Mouse (Mus musculus) kidney, adult 2 months (tissue): ENCODE data around the gene Madd.

Experiments used
- CTCF ChIP-seq: fragments of 200-500 bp; conservative IDR thresholded peaks from 2 replicates; pipeline ENCODE4 v1.5.1; 2011; ENCODE audit warnings: low read depth, mild to moderate bottlenecking, control low read depth, low read length, moderate library complexity, mixed read lengths; ENCODE audit not compliant: insufficient read depth, insufficient read length
- POLR2A ChIP-seq: fragments of 200-500 bp; IDR thresholded peaks from one replicate; pipeline ENCODE4 v1.6.1; 2011; ENCODE audit warnings: low read depth, low read length, control low read depth

DNA sequence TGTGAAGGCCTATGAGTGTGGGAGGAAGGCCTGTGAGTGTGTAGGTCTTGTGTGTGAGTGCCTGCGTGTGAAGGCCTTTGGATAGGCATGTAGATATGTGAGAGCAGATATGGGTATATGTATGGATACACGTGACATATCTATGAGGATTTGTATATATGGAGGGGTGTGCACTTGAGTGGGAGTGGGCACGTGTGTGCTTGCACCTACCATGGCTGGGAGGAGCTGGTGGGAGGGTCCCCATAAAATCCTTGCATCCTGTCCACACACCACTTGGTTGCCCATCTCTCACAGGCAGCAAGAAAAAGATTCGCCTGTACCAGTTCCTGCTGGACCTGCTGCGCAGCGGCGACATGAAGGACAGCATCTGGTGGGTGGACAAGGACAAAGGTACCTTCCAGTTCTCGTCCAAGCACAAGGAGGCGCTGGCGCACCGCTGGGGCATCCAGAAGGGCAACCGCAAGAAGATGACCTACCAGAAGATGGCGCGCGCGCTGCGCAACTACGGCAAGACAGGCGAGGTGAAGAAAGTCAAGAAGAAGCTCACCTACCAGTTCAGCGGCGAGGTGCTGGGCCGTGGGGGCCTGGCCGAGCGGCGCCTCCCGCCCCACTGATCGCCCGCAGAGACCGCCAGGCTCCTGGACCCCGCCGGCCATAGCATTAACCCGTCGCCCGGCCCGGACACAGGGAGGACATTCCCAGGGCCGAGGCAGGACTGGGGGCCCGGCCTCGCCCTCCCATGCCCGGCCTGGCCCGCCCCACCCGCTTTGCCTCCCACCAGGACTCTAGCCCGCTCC, 68.7 kb downstream of the Madd start:
- TF ChIP-seq CTCF (peak; percentile 100), POLR2A (no peak)
